Mouse (Mus musculus) spleen, adult 2 months (tissue): ENCODE measurements around the gene Sfxn1.

ENCODE experiments used
- CTCF ChIP-seq: fragments of 200-500 bp; IDR thresholded peaks from 2 replicates; pipeline ENCODE4 v1.5.1; 2011; ENCODE audit warnings: mild to moderate bottlenecking, inconsistent platforms; ENCODE audit not compliant: insufficient read depth, insufficient read length, insufficient replicate concordance; ENCODE audit errors: extremely low read depth
- POLR2A ChIP-seq: fragments of 200-500 bp; IDR thresholded peaks from 2 replicates; pipeline ENCODE4 v1.6.1; 2011; ENCODE audit warnings: low read depth, low read length, inconsistent platforms

DNA sequence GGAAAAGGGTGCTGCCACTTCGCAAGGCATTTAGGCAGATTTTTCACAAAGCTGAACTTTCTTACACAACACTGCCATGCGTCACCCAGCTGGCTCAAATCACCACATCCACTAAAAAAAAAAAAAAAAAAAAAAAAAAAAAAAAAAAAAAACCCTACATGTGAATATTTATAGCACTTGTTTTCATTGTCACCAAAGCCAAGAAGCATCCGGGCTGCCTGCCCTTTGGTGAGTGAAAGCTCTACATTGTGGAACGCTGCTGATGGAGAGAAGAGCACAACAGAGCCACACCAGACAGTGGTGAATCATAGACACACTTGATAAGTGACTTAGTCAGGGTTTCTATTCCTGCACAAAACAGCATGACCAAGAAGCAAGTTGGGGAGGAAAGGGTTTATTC lies 33.7 kb upstream of the Sfxn1 start:
- no peak for TF ChIP-seq CTCF
- no peak for TF ChIP-seq POLR2A
